Mouse (Mus musculus) heart, adult 2 months (tissue): ENCODE measurements around the gene Hsd17b10. TPM values are rescaled to one million over a fixed set of nuclear protein-coding genes. Genes with fewer than 3 reads are reported as not detected.

ENCODE experiments used
- DNase-seq, 2 experiments: peaks; one replicate each; pipeline ENCODE4 v3.0.0; 2021
- H3K27ac ChIP-seq: fragments of 200-600 bp; 2 replicates; pipeline ENCODE4 v1.8.1; 2022
- H3K27me3 ChIP-seq: fragments of 200-500 bp; 2 replicates; pipeline ENCODE4 v1.6.1; 2012; ENCODE audit warnings: mild to moderate bottlenecking, low read length, inconsistent platforms, mixed read lengths; ENCODE audit not compliant: control insufficient read depth, insufficient read depth
- H3K36me3 ChIP-seq: fragments of 200-500 bp; 2 replicates; pipeline ENCODE4 v1.6.1; 2012; ENCODE audit warnings: low read length, inconsistent platforms; ENCODE audit not compliant: control insufficient read depth, insufficient read depth
- H3K4me1 ChIP-seq: fragments of 200-500 bp; 2 replicates; pipeline ENCODE4 v1.6.1; 2011; ENCODE audit warnings: low read length; ENCODE audit not compliant: control insufficient read depth, insufficient read depth
- H3K4me3 ChIP-seq: fragments of 200-600 bp; 2 replicates; pipeline ENCODE4 v1.8.1; 2022
- H3K79me2 ChIP-seq: fragments of 200-500 bp; replicated peaks from 2 replicates; pipeline ENCODE4 v1.6.1; 2012; ENCODE audit warnings: mild to moderate bottlenecking, inconsistent platforms, low read length, moderate library complexity, mixed read lengths; ENCODE audit not compliant: control insufficient read depth, insufficient read depth
- H3K9ac ChIP-seq: fragments of 200-500 bp; 2 replicates; pipeline ENCODE4 v1.6.1; 2012; ENCODE audit warnings: low read depth, mild to moderate bottlenecking, control low read depth, inconsistent platforms, low read length, mixed read lengths
- CTCF ChIP-seq: fragments of 200-600 bp; IDR thresholded peaks from 2 replicates; pipeline ENCODE4 v1.8.1; 2022; ENCODE audit warnings: antibody characterized with exemption, mild to moderate bottlenecking, moderate library complexity
- EP300 ChIP-seq: fragments of 200-500 bp; IDR thresholded peaks from 2 replicates; pipeline ENCODE4 v1.6.1; 2011; ENCODE audit warnings: low read depth, low read length, control low read depth; ENCODE audit not compliant: insufficient read depth
- POLR2A ChIP-seq: fragments of 200-500 bp; IDR thresholded peaks from 2 replicates; pipeline ENCODE4 v1.6.1; 2011; ENCODE audit warnings: mild to moderate bottlenecking, low read depth, low read length, control low read depth; ENCODE audit not compliant: insufficient read depth
- WGBS: fragments of 180-500 bp; shearing (Covaris S2); methylation state at CpG from one replicate; pipeline ENCODE4 v1.1.7; 2018; 5-methylcytosine and 5-hydroxymethylcytosine counted together
- intact Hi-C: fragments of 180-260 bp; cut with DNase I; formaldehyde crosslinking; loops from one replicate; pipeline ENCODE4 v1.15.1; 2025
- polyA plus RNA-seq: library from polyadenylated mRNA; depleted of rRNA; stranded (reverse); fragments of >200 nt; gene quantifications from 2 replicates; pipeline ENCODE4 v1.2.3, GENCODE M21; 2012; rRNA removed
- total RNA-seq, 2 experiments: library from RNA; stranded (reverse); gene quantifications; 2 replicates each; pipeline ENCODE4 v1.2.3; 2021

The Hsd17b10 gene
- total and polyA plus RNA-seq, 3 experiments, result 132 to 246 (median 225) TPM

DNA sequence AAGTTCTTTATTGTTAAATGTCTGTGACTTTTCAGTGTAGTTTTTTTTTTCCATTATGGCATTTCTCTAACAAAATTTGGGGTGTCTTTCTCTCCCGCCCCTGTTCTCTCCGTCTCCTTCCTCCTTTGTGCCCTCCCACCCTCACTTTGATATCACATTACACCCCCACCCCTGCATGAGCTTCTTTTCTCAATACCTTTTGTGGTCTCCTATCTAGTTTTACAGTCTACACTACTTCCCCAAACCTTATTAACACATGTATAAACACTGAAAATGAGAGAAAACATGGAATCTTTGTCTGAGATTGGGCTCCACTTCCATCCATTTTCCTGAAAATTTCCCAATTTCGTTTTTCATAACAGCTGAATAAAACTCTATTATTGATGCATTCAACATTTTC, 50.9 kb downstream of the Hsd17b10 start:
- Histone ChIP-seq H3K36me3 (no peaks in the 10 kb centered on the region), H3K79me2 (no peaks in the 10 kb centered on the region), H3K9ac (no peak overlapping the region), H3K4me3 (no peak overlapping the region), H3K27ac (no peak overlapping the region), H3K4me1 (no peaks in the 10 kb centered on the region), H3K27me3 (no peaks in the 10 kb centered on the region)
- no peak for DNase-seq
- intact Hi-C loops, result no loop called here
- WGBS, result 56% methylated on average over 3 of the region's 3 CpGs
- TF ChIP-seq EP300 (no peak), CTCF (no peak), POLR2A (no peak)

Other genes with a start within 250 kb of the Hsd17b10 start
- 100 to 1,000 TPM; 151 to 152 TPM for gene Huwe1, start 201.0 kb upstream of the Hsd17b10 start, total RNA-seq
- 45.5 and 65.0 TPM in 2 replicates for gene Huwe1, start 201.0 kb upstream of the Hsd17b10 start, polyA plus RNA-seq
- gene Ribc1, start 14.4 kb downstream of the Hsd17b10 start, total RNA-seq, result under 1 TPM in 1 of 2 experiments, not detected in 1; 0.31 TPM
- 0.29 TPM in 1 of 2 replicates, not detected in the other for gene Ribc1, start 14.4 kb downstream of the Hsd17b10 start, polyA plus RNA-seq
- gene Smc1a, start 14.6 kb downstream of the Hsd17b10 start, total RNA-seq, result 10 to 100 TPM; 22.6 to 26.6 TPM
- gene Smc1a, start 14.6 kb downstream of the Hsd17b10 start, polyA plus RNA-seq, result 13.8 and 20.5 TPM in 2 replicates
- 10 to 100 TPM; 61.3 to 75.9 TPM for gene Iqsec2, start 142.4 kb downstream of the Hsd17b10 start, total RNA-seq
- gene Iqsec2, start 142.4 kb downstream of the Hsd17b10 start, polyA plus RNA-seq, result 111 and 126 TPM in 2 replicates
- 10 to 100 TPM; 29.7 to 48.5 TPM for gene Kdm5c, start 231.2 kb downstream of the Hsd17b10 start, total RNA-seq
- 17.7 and 32.7 TPM in 2 replicates for gene Kdm5c, start 231.2 kb downstream of the Hsd17b10 start, polyA plus RNA-seq